Mouse (Mus musculus) heart, adult 2 months (tissue): ENCODE measurements at regions not wholly inside any gene's neighbourhood (a gene's known extent, or its start where the extent isn't known, plus 50 kb on each side); places are given as distances from the start of the nearest gene placed in this dataset.

ENCODE experiments used
- CTCF ChIP-seq: fragments of 200-600 bp; IDR thresholded peaks from 2 replicates; pipeline ENCODE4 v1.8.1; 2022; ENCODE audit warnings: antibody characterized with exemption, mild to moderate bottlenecking, moderate library complexity
- EP300 ChIP-seq: fragments of 200-500 bp; IDR thresholded peaks from 2 replicates; pipeline ENCODE4 v1.6.1; 2011; ENCODE audit warnings: low read depth, low read length, control low read depth; ENCODE audit not compliant: insufficient read depth
- POLR2A ChIP-seq: fragments of 200-500 bp; IDR thresholded peaks from 2 replicates; pipeline ENCODE4 v1.6.1; 2011; ENCODE audit warnings: mild to moderate bottlenecking, low read depth, low read length, control low read depth; ENCODE audit not compliant: insufficient read depth

DNA sequence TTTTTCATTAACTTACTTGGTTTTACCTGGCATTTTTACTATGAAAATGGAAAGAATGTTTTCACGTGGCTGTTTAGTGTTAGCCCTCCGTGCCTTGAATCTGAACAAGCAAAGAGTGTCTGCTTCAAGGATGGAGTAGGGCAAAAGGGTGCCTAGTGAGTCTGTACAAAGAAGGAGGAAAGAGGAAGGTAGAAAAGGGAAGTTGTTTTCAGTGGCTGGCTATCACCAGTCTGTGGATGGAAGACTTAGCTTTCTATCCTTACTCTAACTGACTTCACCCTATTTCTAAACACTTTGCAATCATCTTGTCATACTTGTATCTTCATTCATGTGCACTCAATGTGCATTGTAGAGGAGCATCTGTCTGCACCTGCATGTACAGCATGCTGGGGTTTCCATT is 993.2 kb downstream of the Car8 start:
- TF ChIP-seq EP300 (no peak), CTCF (no peak), POLR2A (no peak)
